Mouse (Mus musculus) gastrocnemius, postnatal 25 days (tissue): Measurements from ENCODE around the gene Gli1. TPM values are rescaled to one million over a fixed set of nuclear protein-coding genes. Genes with fewer than 3 reads are reported as not detected.
A peak's percentile ranks its signal among the peaks of the same experiment; 100 is the strongest.

Source experiments
- DNase-seq: peaks from one replicate; pipeline ENCODE4 v3.0.0; 2022
- total RNA-seq, 2 experiments: library from RNA; stranded (reverse); gene quantifications; 1 replicate in 1 of 2; 2 replicates in 1 of 2; pipeline ENCODE4 v1.2.3; 2021

The Gli1 gene
- total RNA-seq, 2 experiments from 2014 or later = 0.74 to 1.5 TPM

- DNase-seq = no peak
Observed at GRCm38 (mm10) chr10:127346173-127346572, 4.4 kb upstream of the Gli1 start.

GRCm38 (mm10) chr10:127343029-127343428, 1.3 kb upstream of the Gli1 start:
- DNase-seq = no peak

GRCm38 (mm10) chr10:127341360-127341690, 449 bp downstream of the Gli1 start:
- DNase-seq = no peak

GRCm38 (mm10) chr10:127340577-127341359, 1.0 kb downstream of the Gli1 start:
- DNase-seq = no peak

GRCm38 (mm10) chr10:127339683-127340576, 1.8 kb downstream of the Gli1 start:
- peak; percentile 73 for DNase-seq

- DNase-seq = peak; percentile 76
Observed at GRCm38 (mm10) chr10:127338930-127339682, 2.7 kb downstream of the Gli1 start.

- DNase-seq = no peak
Observed at GRCm38 (mm10) chr10:127337536-127338099, 4.2 kb downstream of the Gli1 start.

GRCm38 (mm10) chr10:127336952-127337351, 4.8 kb downstream of the Gli1 start:
- DNase-seq = no peak

- DNase-seq = no peak
Observed at GRCm38 (mm10) chr10:127335271-127335670, 6.5 kb downstream of the Gli1 start.

- no peak for DNase-seq
Observed at GRCm38 (mm10) chr10:127333152-127333551, 8.6 kb downstream of the Gli1 start.

GRCm38 (mm10) chr10:127332211-127332874, 9.4 kb downstream of the Gli1 start:
- no peak for DNase-seq

GRCm38 (mm10) chr10:127330212-127330611, 11.6 kb downstream of the Gli1 start:
- no peak for DNase-seq

GRCm38 (mm10) chr10:127327461-127328145, 14.2 kb downstream of the Gli1 start:
- DNase-seq = no peak

- peak; percentile 45 for DNase-seq
Observed at GRCm38 (mm10) chr10:127326828-127327227, 14.9 kb downstream of the Gli1 start.

GRCm38 (mm10) chr10:127326017-127326801, 15.6 kb downstream of the Gli1 start:
- DNase-seq = no peak

GRCm38 (mm10) chr10:127325454-127326016, 16.2 kb downstream of the Gli1 start:
- DNase-seq = no peak

- no peak for DNase-seq
Observed at GRCm38 (mm10) chr10:127324495-127324894, 17.3 kb downstream of the Gli1 start.

- no peak for DNase-seq
Observed at GRCm38 (mm10) chr10:127323131-127323855, 18.5 kb downstream of the Gli1 start.

GRCm38 (mm10) chr10:127322669-127323068, 19.1 kb downstream of the Gli1 start:
- DNase-seq = no peak
